11 mouse cellular contexts compared by ENCODE assay signal in the genomic region with DNA sequence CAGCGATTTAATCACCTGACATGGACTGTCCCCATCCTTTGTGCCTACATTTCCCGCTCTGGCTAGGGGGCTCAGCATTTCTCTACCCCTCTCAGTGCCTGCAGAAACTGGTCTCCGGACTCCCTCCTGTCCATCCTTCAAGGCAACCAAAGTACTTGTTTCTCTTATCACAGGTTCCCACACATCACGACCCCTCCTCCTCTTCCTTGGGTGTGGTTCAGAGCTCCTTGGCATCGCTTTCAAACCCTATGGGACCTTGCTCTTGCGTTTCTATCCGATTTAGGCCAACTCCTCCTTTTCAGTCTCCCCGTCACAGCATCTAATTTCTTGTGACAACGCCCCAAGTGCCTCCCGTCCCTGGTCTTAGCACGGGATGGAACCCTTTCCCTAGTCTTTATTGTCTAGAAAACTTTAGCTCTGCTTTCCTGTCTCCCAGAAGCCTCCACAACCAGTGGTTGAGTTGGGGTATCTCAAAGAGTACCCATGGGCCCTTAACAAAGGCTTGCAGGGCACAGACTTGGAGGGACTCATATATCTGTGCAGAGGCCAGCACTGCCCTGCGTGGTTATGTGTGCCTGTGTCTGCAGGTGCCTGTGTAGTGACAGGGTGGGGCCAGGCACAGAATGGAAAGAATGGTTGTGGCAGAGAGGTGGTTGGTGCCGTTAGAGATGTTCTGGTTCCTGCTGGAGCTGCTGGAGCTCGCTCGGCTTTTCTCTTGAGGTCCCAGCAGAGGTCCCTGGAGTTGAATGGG. TPM values are rescaled to one million over a fixed set of nuclear protein-coding genes. Genes with fewer than 3 reads are reported as not detected.
DNase-seq lines count a peak whose midpoint lies in the region; ATAC-seq lines count a peak whose summit lies in the region.
"Had no signal": no experiment of that assay in that cellular context is flagged by ENCODE, and none has a peak within 500 bp of the region (broad histone marks: within the 10 kb centered on the region; RNA-seq: fewer than 3 reads in every experiment).

No protein-coding gene starts in this region.

- no peaks in the 10 kb centered on the region for H3K36me3 ChIP-seq in lung, embryonic 16.5 days (ENCODE audit: control insufficient read depth, insufficient read depth, low read length)
- no peaks in the 10 kb centered on the region for H3K36me3 ChIP-seq in limb, embryonic 10.5 days
- H3K36me3 ChIP-seq in stomach, embryonic 14.5 days (ENCODE audit: control insufficient read depth, insufficient read depth, low read length) = no peaks in the 10 kb centered on the region
- H3K36me3 ChIP-seq: liver, embryonic 12.5 days had no signal

- peak overlapping the region; percentile 24 for H3K4me3 ChIP-seq in lung, embryonic 16.5 days (ENCODE audit: low read length)
- H3K4me3 ChIP-seq in limb, embryonic 10.5 days = peak overlapping the region; percentile 38; the same call in 1 of the 2 replicates
- peak overlapping the region; percentile 10 for H3K4me3 ChIP-seq in stomach, embryonic 14.5 days (ENCODE audit: low read depth, low read length)

- peak overlapping the region; percentile 54 for H3K4me2 ChIP-seq in lung, embryonic 16.5 days (ENCODE audit: low read depth, low read length)
- peak overlapping the region; percentile 39 for H3K4me2 ChIP-seq in stomach, embryonic 14.5 days (replicated peaks; ENCODE audit: low read depth, low read length)

- no peaks in the 10 kb centered on the region for H3K9me3 ChIP-seq in lung, embryonic 16.5 days (ENCODE audit: control insufficient read depth, low read length)
- no peaks in the 10 kb centered on the region for H3K9me3 ChIP-seq in limb, embryonic 10.5 days (replicated peaks)
- no peaks in the 10 kb centered on the region for H3K9me3 ChIP-seq in stomach, embryonic 14.5 days (ENCODE audit: control insufficient read depth, low read depth, low read length)
- H3K9me3 ChIP-seq: liver, embryonic 12.5 days had no signal

- H3K27me3 ChIP-seq in lung, embryonic 16.5 days (ENCODE audit: control insufficient read depth, insufficient read depth, low read depth, low read length) = peaks cover 7% of the 10 kb centered on the region; the same call in 1 of the 2 replicates
- peaks cover 66% of the 10 kb centered on the region for H3K27me3 ChIP-seq in limb, embryonic 10.5 days (ENCODE audit: low read depth, poor library complexity, severe bottlenecking)
- no peaks in the 10 kb centered on the region for H3K27me3 ChIP-seq in stomach, embryonic 14.5 days (ENCODE audit: control insufficient read depth, insufficient read depth, low read length)

- DNase-seq in cerebellum, adult 9-11 months = peak; percentile 59
- DNase-seq in cerebellum, adult 11 months = no peak
- DNase-seq in lung, adult 18-20 months = no peak
- DNase-seq in limb, embryonic 10.5 days (ENCODE audit: low spot score) = no peak
- DNase-seq in urinary bladder, postnatal 25 days (ENCODE audit: low spot score) = no peak
- no peak for DNase-seq in frontal cortex, adult 2 months (ENCODE audit: extremely low spot score in 1 of 2, low spot score in 1 of 2)
- DNase-seq: B cell, adult 2 months; thymus, postnatal 25 days had no signal

- no peak overlapping the region for H3K9ac ChIP-seq in lung, embryonic 16.5 days (ENCODE audit: low read length)
- no peak overlapping the region for H3K9ac ChIP-seq in stomach, embryonic 14.5 days (replicated peaks; ENCODE audit: low read depth, low read length)
- H3K9ac ChIP-seq: liver, embryonic 12.5 days had no signal

- no peak overlapping the region for H3K27ac ChIP-seq in lung, embryonic 16.5 days (ENCODE audit: low read length)
- H3K27ac ChIP-seq in limb, embryonic 10.5 days = no peak overlapping the region
- no peak overlapping the region for H3K27ac ChIP-seq in stomach, embryonic 14.5 days (ENCODE audit: low read length)
- H3K27ac ChIP-seq: liver, embryonic 12.5 days had no signal

- H3K4me1 ChIP-seq in lung, embryonic 16.5 days (replicated peaks; ENCODE audit: control insufficient read depth, insufficient read depth, low read length) = no peaks in the 10 kb centered on the region; the same call in 1 of the 2 replicates
- H3K4me1 ChIP-seq in limb, embryonic 10.5 days = peaks cover 24% of the 10 kb centered on the region
- H3K4me1 ChIP-seq in stomach, embryonic 14.5 days (ENCODE audit: control insufficient read depth, insufficient read depth, low read length) = peaks cover 9% of the 10 kb centered on the region; the same call in 1 of the 2 replicates
- H3K4me1 ChIP-seq: liver, embryonic 12.5 days had no signal

- 49% methylated on average over 15 of the region's 15 CpGs for WGBS in lung, embryonic 16.5 days
- 57% methylated on average over 15 of the region's 15 CpGs for WGBS in limb, embryonic 10.5 days
- 50% methylated on average over 15 of the region's 15 CpGs for WGBS in stomach, embryonic 14.5 days

- peak; percentile 28; the same call in 1 of the 2 replicates for ATAC-seq in lung, embryonic 16.5 days (ENCODE audit: low read depth)
- peak; percentile 7; the same call in 1 of the 2 replicates for ATAC-seq in stomach, embryonic 14.5 days (ENCODE audit: insufficient number of reproducible peaks, insufficient read depth, low FRiP score, low read depth)
- ATAC-seq: liver, embryonic 12.5 days had no signal

RNA-seq across cellular contexts. Expression of a gene that starts 51.8 kb away (rescaled TPM):
- polyA plus RNA-seq in lung, embryonic 16.5 days (2015; fragmentation: Nextera tagmentation; extraction: Ambion mirVana) = 42.1 and 43.3 TPM in 2 replicates
- 10.5 and 15.4 TPM in 2 replicates for polyA plus RNA-seq in limb, embryonic 10.5 days (2016; fragmentation: Nextera tagmentation; extraction: Ambion mirVana)
- 49.4 and 50.9 TPM in 2 replicates for polyA plus RNA-seq in stomach, embryonic 14.5 days (2014; fragmentation: Nextera tagmentation; extraction: Ambion mirVana)
- polyA plus RNA-seq in frontal cortex, adult 2 months (2012; rRNA removed) = 45.3 and 63.2 TPM in 2 replicates
